In the genomic region with DNA sequence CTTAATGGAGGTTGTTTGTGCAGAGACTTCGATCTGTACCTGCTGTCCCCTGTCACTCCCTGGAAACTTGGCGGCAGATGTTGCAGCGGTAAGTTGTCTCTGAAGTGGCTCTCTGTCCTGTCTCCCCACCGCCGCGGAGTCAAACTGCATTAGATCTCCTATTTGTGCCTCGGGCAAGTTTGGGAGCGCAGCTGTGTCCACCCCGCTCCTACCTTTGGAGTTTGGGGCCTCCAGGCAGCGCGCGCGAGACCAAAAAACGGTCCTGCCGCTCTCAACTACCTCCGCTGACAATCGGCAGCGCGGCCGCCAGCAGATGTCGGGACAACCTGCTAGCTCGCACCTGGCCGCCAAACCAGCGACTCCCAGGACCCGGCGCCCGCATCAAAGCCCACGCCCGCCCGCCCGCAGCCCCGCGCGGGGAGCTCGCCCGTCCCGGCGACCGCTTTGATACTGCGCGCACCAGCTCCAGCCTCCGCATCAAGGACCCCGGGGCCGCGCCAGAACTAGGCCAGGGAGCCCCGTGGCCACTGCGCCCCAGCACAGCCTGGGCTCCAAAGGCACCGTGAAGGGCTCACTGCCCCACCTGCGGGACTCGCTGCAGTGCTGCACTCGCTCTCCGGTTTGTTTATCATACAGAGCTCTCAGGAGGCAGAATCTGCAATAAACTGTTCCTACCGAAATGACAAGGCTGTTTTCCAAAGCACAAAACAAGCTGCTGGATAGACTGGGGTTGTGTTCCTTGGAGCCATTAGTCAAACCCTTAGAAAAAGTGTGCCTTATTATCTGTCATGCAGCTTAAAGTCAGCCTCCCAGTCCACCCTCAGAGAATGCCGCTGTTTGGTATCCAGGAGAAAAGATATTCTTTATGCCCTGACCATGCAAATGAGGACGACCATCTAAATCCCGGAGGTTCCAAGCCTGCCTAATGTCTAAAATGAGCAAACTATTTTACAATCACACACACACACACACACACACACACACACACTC, we compare ENCODE assay signal across 8 mouse cellular contexts.
DNase-seq lines count a peak whose midpoint lies in the region; ATAC-seq and TF ChIP-seq lines count a peak whose summit lies in the region.

No protein-coding gene starts in this region.

- 3% methylated on average over 56 of the region's 56 CpGs for WGBS in heart, embryonic 10.5 days
- WGBS in liver, embryonic 16.5 days (ENCODE audit: insufficient replicate concordance): 9% methylated on average over 56 of the region's 56 CpGs
- 6% methylated on average over 56 of the region's 56 CpGs for WGBS in olfactory bulb, adult 2 months

- peak overlapping the region; percentile 26; the same call in 1 of the 2 replicates for H3K4me2 ChIP-seq in liver, embryonic 16.5 days (ENCODE audit: low read depth, low read length)

- no peaks in the 10 kb centered on the region for H3K9me3 ChIP-seq in heart, embryonic 10.5 days
- no peaks in the 10 kb centered on the region for H3K9me3 ChIP-seq in liver, embryonic 16.5 days (replicated peaks; ENCODE audit: control insufficient read depth, low read length)

- peak overlapping the region; percentile 72 for H3K4me3 ChIP-seq in heart, embryonic 10.5 days
- H3K4me3 ChIP-seq in liver, embryonic 16.5 days (ENCODE audit: low read depth, low read length): peak overlapping the region; percentile 30
- H3K4me3 ChIP-seq in olfactory bulb, adult 2 months (ENCODE audit: insufficient read depth, low read depth, low read length): peak overlapping the region; percentile 45

- H3K9ac ChIP-seq in liver, embryonic 16.5 days (ENCODE audit: low read depth, low read length): no peak overlapping the region

- H3K36me3 ChIP-seq in heart, embryonic 10.5 days: peaks cover 10% of the 10 kb centered on the region; the same call in 1 of the 2 replicates
- peaks cover 5% of the 10 kb centered on the region for H3K36me3 ChIP-seq in liver, embryonic 16.5 days (ENCODE audit: control insufficient read depth, insufficient read depth)

- peaks cover 6% of the 10 kb centered on the region; the same call in 1 of the 2 replicates for H3K4me1 ChIP-seq in heart, embryonic 10.5 days
- H3K4me1 ChIP-seq in liver, embryonic 16.5 days (ENCODE audit: control insufficient read depth, low read depth, low read length): no peaks in the 10 kb centered on the region
- H3K4me1 ChIP-seq in olfactory bulb, adult 2 months (ENCODE audit: control insufficient read depth, insufficient read depth, low read length): peaks cover 7% of the 10 kb centered on the region

- intact Hi-C loops in heart, postnatal 36 days (cut with DNase I): no loop called here

- H3K27me3 ChIP-seq in heart, embryonic 10.5 days (ENCODE audit: insufficient read depth, poor library complexity, severe bottlenecking): peaks cover 8% of the 10 kb centered on the region
- peaks cover 5% of the 10 kb centered on the region for H3K27me3 ChIP-seq in liver, embryonic 16.5 days (ENCODE audit: control insufficient read depth, insufficient read depth, low read depth, low read length)

- TF ChIP-seq POLR2A in olfactory bulb, adult 2 months (IDR thresholded peaks at IDR 0.05; ENCODE audit: insufficient read depth, low read depth, low read length): no peak

- no peak for DNase-seq in heart, embryonic 10.5 days (ENCODE audit: low spot score)
- no peak for DNase-seq in heart, postnatal 36 days
- peak; percentile 77 to 80 for DNase-seq in cerebellum, postnatal 10 days
- DNase-seq in gastrocnemius, postnatal 25 days: peak; percentile 21
- peak; percentile 4 to 48 for DNase-seq in kidney, postnatal 36 days
- peak; percentile 48 to 56 for DNase-seq in thymus, postnatal 36 days

- no peak for TF ChIP-seq CTCF in olfactory bulb, adult 2 months (IDR thresholded peaks at IDR 0.05; ENCODE audit: insufficient read depth, low read depth, low read length)

- ATAC-seq in liver, embryonic 16.5 days (ENCODE audit: low read depth): peak; percentile 39; the same call in 1 of the 2 replicates

- peak overlapping the region; percentile 52 for H3K27ac ChIP-seq in heart, embryonic 10.5 days
- no peak overlapping the region for H3K27ac ChIP-seq in liver, embryonic 16.5 days (ENCODE audit: low read length)
- H3K27ac ChIP-seq in olfactory bulb, adult 2 months (ENCODE audit: insufficient read depth, low read depth, low read length): no peak overlapping the region

Comparison
In these comparisons a context has a peak if more than half of its experiments do, and no peak if none do; other contexts are left out.
1. DNase-seq: peak in cerebellum, postnatal 10 days (2 of 2), gastrocnemius, postnatal 25 days (single experiment), kidney, postnatal 36 days (2 of 2) and thymus, postnatal 36 days (2 of 2); none in heart, embryonic 10.5 days (single experiment) and heart, postnatal 36 days (0 of 2).
2. Peak in every context shown above with its lines, with median percentiles within 50 percentile points of each other: H3K4me3 ChIP-seq.